Mouse (Mus musculus): Measurements from ENCODE around the gene Tnks2. TPM values are rescaled to one million over a fixed set of nuclear protein-coding genes. Genes with fewer than 3 reads are reported as not detected.

The Tnks2 gene
- total RNA-seq, 2 experiments from 2014 or later: 137 to 138 TPM

DNA sequence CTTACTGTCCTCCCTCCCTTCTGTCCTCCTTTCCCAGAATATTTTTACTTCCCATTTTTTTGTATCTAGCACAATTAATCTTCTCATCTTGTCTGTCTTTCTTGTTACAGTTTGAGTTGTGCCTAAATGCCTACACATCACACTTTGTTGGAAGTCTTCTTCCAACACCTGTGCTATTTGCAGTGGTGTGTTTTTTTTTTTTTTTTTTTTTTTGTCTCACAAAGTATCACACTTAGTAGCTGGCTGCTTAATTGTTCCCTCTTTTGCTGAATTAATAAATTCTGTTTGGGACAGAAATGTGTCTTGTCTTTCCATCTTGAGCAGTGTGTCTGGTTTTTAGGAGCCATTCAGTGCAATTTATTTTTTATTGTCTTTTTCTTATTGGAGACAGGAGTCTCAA, 95.8 kb downstream of the Tnks2 start:
- no peak for DNase-seq (ENCODE audit: low spot score in 2 of 2)

DNA sequence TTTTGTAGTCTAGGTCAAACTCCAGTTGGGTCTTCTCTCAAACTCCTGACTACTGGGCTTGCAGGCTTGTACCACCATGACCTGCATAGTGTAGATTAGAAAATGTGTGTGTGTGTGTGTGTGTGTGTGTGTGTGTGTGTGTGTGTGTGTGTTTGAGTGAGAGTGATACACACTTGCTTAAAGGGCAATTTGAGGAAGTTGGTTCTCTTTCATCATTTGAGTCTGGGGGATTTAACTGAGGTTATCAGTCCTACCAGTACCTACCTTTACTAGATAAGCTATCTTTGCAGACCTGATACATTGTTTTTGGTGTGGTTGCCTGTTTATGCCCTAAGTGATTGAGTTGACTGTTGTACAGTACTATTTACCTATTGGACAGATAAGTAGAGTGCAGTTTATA, 98.1 kb downstream of the Tnks2 start:
- DNase-seq (ENCODE audit: low spot score in 2 of 2): no peak

DNA sequence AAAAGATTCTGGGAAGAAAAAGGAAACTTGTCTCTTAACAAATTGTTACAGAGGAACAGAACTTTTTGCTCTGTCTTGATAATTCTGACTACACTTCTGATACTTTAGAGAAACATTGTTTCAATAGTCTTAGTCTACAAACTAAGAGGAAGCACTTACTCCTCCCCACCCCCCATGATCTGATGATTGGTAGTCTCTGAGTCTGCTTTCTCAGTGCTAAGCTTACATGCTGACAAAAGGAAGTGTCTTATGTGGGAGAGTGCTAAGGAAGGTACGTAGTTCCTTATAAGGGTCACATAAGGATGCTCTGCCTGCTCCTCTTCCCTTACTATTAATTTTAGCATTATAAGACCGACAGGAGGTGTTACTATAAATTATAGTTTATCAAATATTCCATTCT, 98.6 kb downstream of the Tnks2 start:
- no peak for DNase-seq (ENCODE audit: low spot score in 2 of 2)

DNA sequence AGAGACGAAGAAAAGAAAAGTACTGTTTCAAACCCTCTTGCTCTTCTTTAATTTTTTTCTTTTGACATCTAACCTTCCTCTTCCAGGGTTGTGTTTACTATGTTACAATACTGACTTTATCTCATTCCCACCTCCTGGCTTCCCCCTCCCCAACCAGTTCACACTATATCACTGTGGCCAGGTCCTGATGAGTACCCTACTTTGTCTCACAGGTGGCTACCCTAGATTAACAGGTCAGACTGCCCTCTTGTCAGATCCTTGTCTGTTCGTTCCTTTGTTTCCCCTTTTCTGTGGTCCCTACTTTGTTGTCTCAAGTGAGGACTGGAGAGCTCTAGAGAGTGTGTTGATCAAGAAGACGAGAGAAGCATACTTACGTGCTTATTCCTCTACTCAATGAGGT, 102.3 kb downstream of the Tnks2 start:
- no peak for DNase-seq (ENCODE audit: low spot score in 2 of 2)

DNA sequence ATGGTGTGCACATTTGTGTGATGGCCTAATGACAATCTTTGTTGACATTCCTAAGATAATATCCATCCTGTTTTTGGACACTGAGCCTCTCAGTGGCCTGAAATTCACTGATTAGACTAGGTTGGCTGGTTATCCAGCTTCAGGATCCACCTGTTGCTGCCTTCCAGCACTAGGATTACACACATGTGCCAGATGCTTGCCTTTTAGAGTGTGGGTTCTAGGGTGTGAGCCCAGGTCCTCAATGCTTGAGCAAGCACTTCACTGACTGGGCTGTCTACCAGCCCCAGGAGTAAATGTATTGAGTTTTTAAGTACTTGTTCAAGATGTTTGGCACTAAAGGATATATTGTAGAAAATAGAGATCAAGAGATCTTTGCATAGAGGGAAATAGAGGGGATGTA, 104.0 kb downstream of the Tnks2 start:
- DNase-seq (ENCODE audit: low spot score in 2 of 2): no peak

DNA sequence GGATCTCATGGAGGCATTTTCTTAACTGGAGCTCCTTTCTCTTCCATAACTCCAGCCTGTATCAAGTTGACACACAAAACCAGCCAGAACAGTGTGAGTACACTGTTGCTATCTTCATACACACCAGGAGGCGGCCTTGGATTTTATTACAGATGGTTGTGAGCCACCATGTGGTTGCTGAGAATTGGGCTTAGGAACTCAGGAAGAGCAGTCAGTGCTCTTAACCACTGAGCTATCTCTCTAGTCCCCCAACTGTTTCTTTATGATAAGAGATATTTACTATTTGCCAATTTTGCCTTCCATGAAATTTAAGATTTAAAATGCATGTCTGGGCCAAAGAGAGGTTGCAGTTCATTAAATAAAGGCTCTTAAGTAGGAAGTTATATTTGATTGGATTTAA, 106.0 kb downstream of the Tnks2 start:
- no peak for DNase-seq (ENCODE audit: low spot score in 2 of 2)

Other genes with a start within 250 kb of the Tnks2 start
- gene Ppp1r3c, start 97.6 kb upstream of the Tnks2 start, total RNA-seq (2021): 10 to 100 TPM; 41.6 to 44.3 TPM
- 1 to 10 TPM; 6.3 to 8.2 TPM for gene Fgfbp3, start 85.4 kb downstream of the Tnks2 start, total RNA-seq (2021)
- gene Btaf1, start 91.8 kb downstream of the Tnks2 start, total RNA-seq (2021): 10 to 100 TPM; 19.4 to 20.4 TPM